Mouse (Mus musculus) common myeloid progenitor, adult 5-6 weeks (primary cell): ENCODE data around the gene F5. TPM values are rescaled to one million over a fixed set of nuclear protein-coding genes. Genes with fewer than 3 reads are reported as not detected.

Experiments
- ATAC-seq: replicated peaks from 2 replicates; pipeline ENCODE4 v1.8.0; 2016; ENCODE audit warnings: low read depth, mild to moderate bottlenecking, moderate TSS enrichment, inconsistent platforms; ENCODE audit not compliant: poor library complexity, severe bottlenecking
- total RNA-seq: library from RNA; stranded (forward); fragments of 200-1000, 187-1606 nt; gene quantifications from 2 replicates; pipeline ENCODE4 v1.2.3, GENCODE M21; 2017

F5 gene
- 1.6 and 2.1 TPM in 2 replicates for total RNA-seq

DNA sequence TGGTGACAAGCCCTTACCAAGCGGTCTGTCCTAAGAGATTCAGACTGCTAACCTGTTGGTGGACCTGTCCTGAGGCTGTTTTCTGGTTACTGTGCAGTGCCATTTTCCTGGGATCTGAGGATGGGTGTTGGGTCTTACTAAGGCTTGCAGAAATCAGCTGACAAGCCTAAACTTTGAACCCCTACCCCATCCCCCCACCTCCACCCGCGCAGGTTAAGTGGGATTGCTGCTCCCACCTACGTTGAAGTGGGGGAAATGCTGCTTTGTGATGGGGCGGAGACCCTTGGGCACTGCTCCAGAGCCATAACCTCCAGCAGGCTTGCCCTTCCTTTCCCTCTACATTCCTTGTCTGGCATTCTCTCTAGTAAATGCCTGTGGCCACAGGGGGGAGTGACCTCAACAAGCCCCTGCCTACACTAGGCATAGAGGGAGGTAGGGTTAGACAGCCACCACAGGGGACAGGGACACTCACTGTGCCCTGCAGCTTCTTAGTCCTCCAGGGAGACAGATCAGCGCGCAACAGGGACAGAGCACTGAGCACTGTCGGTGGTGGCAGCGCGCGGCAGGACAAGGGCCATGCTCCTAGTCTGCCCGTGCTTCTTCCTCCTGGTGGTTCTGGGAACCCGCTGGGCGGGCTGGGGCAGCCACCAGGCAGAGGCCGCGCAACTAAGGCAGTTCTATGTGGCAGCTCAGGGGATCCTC lies at the start of gene F5:
Gene F5, plus strand, starts transcription at position 452 of the 702 bp plus-strand sequence.
- ATAC-seq, result peak; percentile 43

DNA sequence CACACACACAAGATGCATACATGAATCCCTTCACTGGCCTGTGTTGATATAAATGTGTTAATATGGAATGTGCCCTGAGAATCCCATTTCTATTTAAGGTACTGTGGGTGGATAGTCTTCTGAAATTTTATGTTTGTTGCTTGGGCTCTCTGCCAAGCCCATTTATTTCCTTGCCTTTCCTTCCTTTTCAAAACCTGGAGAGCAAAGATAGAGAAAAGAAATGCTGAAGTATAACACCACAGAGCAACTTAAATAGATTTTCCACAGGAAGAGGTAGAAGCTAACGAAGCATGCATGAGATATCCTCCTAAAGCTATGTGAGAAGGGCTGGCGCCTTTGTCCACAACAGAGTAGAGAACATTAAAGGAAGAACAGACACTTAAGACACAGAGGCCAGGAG lies 41.9 kb upstream of the F5 start:
- peak; percentile 91 for ATAC-seq

DNA sequence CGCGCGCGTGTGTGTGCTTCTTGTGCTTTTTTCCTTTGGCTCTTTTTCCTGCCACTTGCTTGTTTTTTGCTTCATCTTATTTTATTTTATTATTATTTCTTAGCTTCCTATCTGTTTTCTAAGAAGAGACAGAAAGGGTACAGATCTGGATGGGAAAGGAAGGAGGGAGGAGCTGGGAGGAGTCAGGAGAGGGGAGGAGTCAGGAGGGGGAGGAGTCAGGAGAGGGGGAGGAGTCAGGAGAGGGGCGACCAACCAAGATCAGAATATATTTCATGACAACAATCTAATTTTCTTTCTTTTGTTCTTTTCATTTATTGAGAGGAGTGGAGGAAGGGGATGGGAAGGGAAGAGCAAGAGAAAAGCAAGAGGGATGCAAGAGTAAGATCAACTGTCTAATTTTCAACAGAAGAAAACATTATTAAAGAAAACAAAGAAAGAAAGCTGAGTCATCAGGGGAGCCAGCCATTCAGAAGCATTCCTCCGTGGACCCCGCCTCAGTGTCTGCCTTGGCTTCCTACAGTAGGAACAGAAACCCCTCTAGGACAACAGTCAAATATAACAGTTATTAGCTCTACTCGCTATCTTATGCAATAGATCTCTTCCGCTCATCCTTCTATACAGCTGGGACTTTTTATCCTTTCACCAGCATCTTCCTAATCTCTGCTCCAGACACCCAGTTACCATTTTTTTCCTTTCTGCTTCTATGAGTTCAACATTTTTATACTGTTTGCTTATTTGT lies 40.9 kb upstream of the F5 start:
- ATAC-seq, result no peak

DNA sequence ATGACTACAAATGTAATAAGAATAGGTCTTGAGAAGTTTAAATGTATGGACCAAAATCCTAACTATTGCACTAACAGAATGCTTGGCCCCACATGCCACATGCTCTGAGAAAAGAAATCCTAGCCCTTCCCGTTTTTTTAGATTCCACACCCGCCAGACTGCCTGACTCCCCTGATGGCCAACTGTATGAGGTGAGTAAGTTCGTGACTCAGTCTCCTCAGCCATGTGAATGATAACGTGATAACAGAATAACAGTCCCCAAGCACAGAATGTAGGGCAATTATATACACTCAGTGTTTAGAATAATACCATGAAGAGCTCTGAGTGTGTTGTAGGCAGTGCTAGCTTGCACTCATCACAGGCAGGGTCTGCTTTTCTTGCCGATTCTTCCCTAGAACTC lies 37.4 kb upstream of the F5 start:
- no peak for ATAC-seq

DNA sequence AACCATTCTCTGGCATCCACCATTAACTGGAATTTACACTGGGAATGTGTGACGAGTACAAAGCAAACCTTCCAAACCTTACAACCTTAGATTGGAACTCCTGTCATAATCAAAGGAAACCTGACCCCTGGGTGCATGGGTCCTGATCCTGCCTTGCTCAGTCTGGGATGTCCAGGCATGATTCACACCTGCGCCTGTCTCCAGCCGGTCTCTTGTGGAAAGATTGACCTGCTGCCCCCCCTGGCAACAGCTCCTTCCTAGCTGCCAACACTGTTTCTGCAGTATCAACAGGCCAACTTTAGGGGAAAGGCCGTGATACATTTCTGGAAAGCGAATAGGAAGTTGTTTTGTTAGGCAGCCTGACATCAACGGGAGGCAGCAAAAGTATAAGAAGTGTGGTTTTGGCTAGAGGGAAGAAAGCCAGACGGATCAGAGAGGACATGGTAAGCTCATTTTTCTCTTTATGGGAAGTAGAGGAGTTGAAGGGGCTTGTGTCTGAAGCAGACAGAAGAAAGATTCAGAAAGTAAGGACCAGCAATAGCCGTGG lies 36.6 kb upstream of the F5 start, which contains the start of gene Selp:
Gene Selp, plus strand, starts transcription at position 318 of the 547 bp plus-strand sequence.
- ATAC-seq, result peak; percentile 50

DNA sequence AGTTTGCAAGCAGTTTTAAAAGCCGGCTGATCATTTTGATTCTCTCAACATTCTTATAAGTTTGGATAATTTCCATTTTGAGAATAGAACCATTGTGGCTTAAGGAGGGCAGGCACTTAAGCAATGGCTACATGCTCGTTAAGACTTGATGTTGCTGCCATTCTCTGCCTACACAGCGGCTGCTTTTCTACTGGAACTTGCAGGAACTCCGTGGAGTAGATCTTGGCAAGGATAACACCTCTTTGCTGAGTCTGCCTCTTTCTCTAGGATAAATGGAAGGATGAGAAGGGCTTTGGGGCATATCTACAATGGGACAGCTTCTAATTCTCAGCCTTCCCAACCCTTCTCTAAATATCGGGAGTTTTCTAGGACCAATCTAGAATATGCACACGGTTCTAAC lies 36.0 kb upstream of the F5 start:
- no peak for ATAC-seq

DNA sequence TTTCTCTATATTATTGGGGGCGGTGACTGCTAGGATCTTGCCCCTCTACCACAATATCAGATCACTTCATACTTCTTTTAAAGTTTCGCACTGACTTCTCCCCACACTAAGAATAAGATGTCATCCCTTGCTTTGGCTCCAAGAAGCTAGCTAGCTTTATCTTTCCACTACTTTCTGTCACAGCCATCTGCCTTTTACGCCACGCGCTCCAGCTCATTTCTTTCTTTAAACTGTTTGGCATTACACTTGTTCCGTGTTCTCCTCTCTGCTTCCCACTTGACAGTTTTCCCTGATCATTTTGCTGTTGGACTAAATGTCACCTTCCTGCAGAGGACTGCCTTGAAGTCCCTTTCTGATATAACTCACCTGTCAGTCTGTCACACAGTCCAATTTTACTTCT lies 33.8 kb upstream of the F5 start:
- ATAC-seq, result no peak

DNA sequence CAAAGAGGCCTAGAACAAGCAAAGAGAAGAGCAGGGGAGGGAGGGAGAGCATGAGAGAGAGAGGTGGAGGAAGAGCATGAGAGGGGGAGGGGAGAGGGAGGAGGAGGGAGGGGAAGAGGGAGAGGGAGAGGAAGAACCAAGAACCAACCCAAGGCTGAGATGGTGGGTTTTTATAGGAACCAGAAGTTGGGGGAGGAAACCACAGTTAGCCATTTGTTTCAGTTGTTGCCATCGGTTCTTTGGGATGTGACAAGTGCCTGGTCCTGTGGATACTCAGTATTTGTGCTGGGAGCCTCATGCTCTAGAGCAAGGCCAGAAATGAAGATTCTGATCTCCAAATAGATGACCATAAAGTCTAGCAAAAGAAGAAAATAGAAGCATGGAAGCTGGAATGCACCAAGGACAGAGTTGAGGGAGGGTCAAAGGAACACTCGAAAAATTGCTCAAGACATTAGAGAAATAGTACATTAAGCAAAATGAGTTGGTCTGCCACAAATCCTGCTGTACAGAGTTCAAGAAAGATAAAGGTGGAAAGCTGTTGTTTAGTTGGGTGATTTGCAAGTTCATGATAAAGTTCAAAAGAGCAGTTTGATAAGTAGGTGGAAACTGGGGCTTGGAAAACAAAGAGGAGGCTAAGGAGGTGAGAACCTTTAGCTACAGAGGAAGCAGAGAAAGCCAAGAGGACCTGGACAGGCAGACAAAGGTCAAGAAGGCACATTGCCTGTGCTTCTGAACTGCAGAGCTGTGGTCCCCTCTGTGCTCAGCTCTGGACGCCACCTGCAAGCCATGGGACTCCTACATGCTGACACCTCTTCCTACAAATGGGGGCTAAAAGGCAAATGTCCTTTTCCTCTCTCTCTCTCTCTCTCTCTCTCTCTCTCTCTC lies 31.5 kb upstream of the F5 start:
- peak; percentile 53 for ATAC-seq

DNA sequence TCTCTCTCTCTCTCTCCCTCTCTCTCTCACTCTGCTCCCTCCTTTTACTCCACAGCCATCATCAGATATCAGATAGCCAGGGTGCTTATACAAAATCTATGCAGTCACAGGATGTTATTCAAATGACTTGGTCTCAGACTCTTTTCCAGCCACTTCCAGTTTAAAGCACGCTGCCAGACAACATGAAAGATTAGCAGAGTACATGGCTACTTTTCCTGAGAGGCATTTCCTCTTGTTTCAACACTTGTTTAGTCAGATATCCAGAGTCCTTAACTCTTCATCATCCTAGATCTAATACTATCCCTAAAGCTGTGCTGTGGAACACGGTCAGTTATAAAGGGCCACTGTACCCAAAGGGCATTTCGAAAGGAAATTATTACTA lies 30.9 kb upstream of the F5 start:
- ATAC-seq, result no peak

DNA sequence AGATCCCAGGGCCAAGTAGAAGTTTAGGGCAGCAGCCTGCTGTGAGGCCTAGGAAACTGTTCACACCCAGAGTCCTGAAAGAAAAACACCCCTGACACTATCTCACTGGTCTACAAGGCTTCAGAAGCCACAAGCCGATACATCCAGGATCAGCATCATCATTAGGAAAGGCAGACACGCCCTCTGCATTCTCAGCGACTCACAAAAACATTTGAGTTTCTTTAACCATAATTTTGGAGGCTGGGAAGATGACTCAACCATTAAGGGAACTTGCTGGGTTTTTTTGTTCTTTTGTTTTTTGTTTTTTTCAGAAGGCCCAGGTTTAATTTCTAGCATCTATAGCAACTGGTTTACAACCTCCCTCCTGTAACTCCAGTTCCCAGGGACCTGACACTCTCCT lies 27.8 kb upstream of the F5 start:
- ATAC-seq, result no peak

DNA sequence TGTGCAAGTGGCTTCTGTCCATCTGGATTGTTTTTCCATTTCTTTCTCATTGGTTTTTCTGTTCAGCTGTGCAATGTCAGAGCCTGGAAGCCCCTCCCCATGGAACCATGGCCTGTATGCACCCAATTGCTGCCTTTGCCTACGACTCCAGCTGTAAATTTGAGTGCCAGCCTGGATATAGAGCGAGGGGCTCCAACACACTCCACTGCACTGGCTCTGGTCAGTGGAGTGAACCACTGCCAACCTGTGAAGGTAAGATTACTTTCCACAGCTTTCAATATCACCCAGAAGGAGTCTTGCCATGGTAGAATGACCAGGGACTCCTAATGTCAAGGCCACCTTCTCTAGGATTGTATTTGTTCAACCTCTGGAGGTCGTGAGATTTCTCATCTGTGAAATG lies 21.6 kb upstream of the F5 start:
- ATAC-seq, result no peak

DNA sequence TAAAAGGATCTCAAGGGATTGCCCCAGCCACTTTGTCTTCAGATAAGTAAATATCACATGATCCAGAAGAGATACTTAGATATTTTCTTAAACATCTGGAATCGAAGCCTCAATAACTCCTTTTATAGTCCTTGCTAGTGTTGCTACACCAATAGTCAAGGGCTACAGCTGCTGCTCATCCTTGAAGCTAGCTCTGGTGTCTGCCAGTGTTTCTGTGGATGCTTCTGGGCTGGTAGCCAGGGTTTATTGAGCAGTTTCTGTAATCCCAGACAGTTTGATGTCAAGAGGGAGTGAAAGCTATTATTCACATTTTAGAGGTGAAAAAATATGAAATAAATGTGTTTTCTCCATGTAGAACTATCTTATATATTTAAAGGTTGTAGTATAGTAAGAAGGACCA lies 19.0 kb upstream of the F5 start:
- no peak for ATAC-seq

DNA sequence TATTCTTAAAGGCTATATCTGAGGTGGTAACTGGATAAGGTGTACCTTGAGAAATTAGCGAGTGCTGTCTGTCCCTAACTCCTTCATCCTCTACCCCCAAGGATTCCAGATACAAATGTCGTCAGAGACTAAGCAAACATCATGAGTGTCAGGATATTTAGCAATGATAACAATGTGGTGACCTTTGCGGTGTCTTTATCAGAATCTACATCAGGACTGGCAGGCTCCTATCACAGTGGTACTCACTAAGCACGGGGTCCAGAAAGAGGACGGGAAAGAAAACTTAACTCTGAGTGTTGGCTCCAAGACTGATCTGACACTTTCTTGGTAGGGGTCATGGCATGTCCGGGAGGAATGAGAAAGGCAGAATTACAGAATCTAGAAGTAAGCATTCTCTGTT lies 17.5 kb upstream of the F5 start:
- no peak for ATAC-seq

DNA sequence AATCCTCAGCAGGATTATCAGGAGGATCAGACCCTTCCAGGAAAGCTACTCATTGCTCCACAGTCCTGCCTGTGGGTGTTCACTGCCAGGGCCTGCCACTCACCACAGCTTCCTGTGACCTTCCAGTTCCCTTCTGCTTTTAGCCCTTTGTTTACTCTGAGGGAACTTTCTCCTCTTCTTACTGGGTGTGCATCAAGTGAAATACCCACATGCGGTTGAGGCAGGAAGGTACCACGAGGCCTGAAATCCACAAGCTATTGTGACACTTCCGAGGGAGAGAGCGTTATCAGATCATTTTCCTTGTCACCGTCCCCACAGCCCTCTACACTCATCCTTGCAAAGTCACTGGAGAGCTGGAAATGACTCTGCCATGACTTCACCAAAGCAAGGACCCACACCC lies 16.3 kb upstream of the F5 start:
- ATAC-seq, result peak; percentile 85

DNA sequence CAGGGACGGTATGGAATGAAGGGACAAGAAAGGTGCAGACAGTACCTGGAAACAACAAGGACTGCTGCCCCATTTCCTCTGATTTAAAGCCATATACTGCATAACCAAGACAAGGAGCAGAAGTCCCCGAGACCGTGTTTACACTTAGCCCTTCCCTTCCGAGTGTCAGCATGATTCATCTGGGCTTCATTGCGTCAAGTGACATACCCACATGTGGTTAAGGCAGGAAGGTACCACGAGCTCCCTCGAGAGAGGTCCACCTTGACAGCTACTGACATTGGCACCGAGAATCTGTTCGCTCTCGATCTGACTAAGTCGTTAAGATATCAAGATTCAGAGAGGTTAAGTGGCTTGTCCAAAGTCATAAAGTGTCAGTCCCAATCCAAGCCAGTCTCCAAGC lies 15.7 kb upstream of the F5 start:
- ATAC-seq, result peak; percentile 57

DNA sequence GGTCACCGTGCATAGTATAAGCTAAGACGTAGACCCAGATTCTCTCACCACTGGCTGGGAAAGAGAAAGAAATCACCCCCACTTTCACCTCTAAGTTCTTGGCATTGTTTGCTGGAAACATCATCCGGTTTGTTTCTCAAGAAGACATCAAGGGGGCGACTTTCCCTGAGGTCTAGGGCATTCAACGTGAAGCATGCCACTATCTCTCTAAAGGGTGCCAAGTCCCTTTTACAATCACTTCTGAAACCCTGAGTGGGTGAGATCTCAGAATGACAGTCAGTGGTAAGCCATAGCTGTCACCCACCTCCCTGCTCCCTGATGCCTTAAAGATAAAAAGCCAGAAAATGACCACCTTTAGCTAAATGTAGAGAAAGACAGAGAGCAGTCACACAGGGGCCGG lies 15.0 kb upstream of the F5 start:
- ATAC-seq, result no peak

DNA sequence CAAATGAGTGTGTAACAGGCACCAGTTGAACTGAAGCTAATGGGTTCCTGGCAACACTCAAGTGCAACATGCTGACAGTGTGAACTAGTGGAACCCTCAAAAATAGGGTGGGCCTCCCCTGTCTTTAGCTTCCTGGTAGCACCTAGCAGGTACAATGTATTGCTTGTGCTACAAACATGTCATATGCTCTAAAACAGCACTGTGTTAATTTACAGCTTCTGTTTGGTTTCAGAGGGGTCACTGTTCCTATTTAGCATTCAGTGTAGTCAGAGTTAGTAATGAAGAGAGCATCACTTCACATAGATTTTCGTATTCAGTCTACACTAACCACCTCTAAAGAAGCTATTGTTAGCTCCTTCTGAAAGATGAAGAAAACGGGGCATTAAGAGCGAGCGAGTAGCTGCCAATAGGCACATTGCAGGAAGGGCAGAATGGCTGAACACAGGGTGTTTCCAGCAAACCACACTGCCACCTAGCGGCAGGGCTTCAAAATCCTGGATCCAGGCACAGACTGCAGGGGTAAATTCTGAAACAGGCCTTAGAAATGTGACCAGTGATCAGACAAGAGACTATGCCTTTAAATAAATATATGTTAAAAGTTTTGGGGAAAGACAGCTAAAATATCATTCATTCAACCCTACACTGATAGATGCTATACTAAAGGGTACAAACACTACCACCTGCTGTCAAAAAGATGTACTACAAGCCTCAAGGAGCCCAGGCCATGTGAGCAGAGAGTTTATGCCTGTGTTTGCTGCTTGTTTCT lies 13.1 kb upstream of the F5 start:
- ATAC-seq, result peak; percentile 45

DNA sequence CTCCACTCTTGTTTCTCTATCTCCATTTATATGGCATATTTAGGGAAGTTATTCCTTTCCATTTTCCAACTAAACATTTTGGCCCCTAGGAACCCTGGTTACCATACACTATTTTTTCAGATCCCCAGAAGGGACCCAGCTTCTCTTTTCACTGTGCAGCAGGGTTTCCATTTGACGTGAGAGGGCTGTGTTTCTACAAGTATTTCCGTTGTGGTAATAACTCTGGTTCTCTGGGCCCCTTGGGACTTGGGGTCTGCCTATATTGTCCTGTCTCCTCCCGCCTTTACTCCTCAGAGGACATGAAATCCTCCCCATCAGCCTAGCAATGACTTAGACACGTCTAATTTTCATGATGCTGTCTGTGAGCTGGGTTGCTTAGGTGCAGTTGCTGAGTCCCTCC lies 12.2 kb upstream of the F5 start:
- no peak for ATAC-seq

DNA sequence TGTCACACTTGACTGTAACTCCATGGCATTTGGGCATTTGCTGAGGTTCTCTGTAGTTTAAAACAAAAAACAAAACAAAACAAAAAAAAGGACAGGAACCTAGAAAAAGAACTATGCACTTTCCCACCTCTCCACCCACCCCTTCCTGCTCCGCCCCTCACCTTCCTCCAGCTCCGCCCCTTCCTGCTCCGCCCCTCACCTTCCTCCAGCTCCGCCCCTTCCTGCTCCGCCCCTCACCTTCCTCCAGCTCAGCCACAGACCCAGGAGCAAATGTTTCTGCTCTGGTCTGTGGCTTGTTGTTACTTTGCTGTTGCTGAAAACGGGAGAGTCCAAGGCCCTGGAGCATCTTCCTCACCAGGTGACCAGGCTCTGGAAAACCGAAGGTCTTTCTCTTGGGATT lies 2.6 kb upstream of the F5 start:
- ATAC-seq, result peak; percentile 67

DNA sequence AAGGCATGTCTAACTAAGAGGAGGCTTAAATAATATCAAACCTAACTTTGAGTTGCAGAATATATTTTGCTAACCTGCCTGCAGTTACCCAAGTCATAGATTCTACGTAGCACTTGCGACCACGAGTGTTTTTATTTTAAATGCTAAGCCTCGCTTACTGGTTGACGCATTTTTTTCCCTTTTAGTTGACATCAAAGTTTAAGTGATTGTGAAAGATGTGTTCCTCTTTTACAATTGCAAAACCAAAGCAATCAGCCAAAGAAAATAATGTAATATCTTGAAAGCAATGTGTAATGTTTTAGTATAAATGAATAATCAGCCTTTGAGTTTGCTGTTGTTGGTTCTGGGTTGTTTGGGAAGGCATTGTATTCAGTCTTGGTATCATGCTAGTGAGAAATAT lies 1.2 kb downstream of the F5 start:
- ATAC-seq, result 0 out of 2 replicates have a peak, but pooled peaks have one; percentile 11
